Mouse (Mus musculus) neutrophil, adult 5-6 weeks (primary cell): ENCODE measurements around the gene Gm49342. TPM values are rescaled to one million over a fixed set of nuclear protein-coding genes. Genes with fewer than 3 reads are reported as not detected.
"Not testable (repeated sequence)": the region's sequence is repeated elsewhere in the genome, so short reads cannot be mapped to it uniquely, and the experiment has no call there.

ENCODE experiments used
- ATAC-seq: fragments of 151-379, 151-347 bp; 2 replicates; pipeline ENCODE4 v1.8.0; 2017; ENCODE audit warnings: mild to moderate bottlenecking, moderate TSS enrichment; ENCODE audit not compliant: insufficient number of reproducible peaks, poor library complexity, low FRiP score, severe bottlenecking; ENCODE audit errors: extremely low read depth
- total RNA-seq: library from RNA; stranded (forward); fragments of 200-1000 nt; gene quantifications from 2 replicates; pipeline ENCODE4 v1.2.3, GENCODE M21; 2017

The Gm49342 gene
- total RNA-seq = not detected in 2 replicates

DNA sequence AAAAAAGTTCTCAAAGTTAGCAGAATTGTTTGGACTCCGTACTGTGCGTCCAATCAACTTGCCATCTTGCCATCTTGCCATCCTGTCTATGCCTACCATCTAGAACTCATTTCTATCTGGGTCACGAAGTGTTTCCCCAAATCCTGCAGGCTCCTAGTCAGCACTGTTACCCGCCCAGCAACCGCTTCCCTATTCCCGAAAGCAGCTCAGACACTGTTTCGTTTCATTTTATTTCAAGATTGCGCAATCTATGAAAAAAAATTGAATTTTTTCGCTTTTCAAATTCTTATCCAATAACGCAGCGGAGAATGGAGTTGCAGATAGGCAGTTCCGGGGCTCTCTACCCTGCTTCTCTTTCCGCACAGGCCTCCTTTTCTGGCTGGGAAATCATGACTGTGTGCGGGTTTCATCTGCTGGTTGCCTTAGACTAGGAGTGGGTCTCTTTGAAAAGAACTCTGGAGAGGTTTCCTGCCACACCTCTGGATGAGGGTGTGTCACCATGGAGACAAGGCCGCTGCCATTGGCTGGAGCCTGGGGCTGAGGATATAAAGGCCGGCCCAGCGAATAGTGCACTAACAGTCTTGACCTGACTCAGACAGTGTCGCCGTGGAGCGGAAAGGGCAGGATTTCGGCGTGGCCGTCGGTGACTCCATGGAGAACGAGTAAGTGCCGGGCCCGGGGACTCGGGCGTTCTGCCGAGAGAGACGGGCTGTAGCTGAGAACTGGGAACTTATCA lies at the start of gene Gm49342:
Gm49342 (plus strand) TSS at position 586 of the 736 bp plus-strand sequence.
- peak; percentile 97 for ATAC-seq

DNA sequence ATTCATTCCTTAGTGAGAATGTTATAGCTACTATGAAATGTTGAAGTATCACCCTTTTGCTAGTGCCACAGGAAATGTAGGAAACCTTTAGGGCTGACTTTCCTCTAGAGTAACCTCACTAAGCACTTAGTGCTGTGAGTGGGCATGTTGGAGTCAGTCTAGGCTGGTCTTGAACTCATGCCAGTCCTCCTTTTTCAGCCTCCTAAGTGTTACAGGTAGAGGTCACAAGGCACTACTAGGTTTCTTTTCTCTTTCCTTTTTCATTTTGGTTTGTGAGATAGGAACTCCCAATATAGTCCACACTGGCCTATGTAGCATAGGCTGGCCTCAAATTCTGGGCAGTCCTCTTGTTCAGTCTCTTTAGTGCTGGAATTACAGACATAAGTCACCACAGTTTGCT lies 48.9 kb upstream of the Gm49342 start:
- ATAC-seq = no peak

DNA sequence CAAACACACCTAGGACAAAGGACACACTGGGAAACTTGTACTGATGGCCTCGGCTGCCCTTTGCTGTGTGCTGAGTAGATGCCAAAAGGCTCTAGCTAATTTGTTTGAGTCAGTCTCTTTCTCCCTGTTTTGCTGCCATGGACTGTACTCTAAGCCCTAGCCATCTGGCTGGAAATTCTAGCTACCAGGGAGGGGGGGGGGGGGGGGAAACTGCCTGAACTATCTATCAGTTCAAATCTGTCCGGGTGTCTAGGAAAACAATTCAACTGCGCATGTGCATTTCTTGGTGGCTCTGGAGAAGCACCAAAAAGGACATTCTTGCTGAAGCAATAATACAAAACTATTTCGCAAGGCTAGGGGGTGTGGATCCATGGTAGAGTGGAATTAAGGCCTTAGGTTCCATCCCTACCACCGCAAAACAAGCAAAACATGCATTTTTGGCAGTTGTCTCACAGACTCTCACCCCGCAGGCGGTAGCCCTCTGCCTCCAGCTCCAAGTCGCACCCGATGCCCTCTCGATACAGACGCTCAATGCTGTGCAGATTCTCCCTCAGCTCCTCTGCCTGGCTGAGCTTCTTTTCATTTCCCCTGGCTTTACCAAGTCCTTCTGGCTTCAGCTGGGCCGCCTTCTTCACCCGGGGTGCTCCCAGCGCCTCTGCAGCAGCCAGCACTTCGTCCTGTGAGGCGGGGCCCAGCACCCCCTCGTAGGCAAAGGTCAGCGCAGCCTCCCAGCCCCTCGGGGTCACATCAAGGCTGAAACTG lies 48.2 kb upstream of the Gm49342 start:
- ATAC-seq = no peak

DNA sequence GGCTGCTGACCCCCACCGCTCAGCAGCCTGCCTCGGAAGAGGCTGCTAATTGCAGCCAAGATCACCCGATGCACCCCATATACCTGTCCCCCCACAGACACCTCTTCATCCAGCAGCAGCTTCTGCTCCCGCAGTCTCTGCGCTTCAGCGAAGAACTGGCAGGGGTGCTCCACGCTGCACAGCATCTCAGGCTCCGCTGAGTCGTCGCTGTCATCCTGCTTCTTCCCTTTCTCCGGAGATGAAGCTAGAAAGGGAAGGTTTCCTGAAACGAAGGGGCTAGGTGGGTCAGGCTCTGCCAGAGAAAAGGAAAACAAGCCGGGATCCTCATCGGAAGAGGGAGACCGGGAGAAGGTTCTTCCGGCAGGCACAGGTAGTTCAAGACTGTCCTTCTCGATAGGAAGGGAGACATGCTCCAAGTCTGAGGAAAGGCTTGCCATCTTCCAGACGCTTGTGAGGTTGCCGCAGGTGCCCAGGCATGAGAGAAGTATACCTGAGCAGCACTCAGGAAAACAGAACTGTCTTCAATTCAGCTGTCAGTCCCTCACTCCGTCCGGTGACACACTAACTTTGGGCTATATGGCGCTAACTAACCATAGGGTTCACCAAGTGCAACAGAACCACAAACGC lies 47.5 kb upstream of the Gm49342 start:
- no peak for ATAC-seq

DNA sequence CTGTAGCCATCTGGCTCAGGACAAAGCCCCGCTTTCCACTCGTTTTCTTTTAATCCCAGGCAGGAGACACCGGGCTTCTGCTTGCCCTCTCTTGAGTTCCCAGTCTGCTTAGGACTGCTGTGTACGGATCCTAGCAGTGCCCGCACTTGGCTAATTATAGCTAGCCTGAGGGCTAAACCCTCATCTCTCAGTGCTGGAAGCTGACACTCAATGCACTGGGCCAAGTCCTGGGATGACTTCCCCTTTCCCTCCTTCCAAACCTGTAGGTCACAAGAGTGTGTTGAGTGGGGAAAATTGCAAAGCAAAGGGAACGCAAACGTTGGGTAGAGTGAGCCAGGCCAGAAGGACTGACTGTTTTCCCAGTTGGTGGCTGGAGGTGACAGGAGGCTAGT lies 46.9 kb upstream of the Gm49342 start, which contains the start of gene Klhl33:
Klhl33 (minus strand) TSS at position 134 of the 392 bp plus-strand sequence.
- no peak for ATAC-seq

DNA sequence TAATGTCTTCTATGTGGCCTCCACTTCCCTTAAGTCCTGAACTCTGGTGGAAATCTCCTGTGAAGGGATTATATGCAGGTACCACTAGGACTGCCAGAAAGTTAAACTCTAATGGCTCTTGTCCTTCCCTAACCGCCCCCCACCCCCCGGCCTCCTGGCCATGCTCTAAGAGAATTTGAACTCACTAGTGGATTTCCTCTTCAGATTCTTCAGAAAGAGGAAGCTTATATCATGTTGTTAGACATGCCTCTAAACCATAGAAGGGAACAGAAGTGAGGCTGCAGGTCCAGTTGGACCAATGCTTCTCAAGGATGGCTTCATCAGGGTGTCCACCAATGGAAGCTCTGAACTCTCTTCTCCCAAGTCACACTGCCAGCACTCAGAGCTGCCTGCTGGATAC lies 46.3 kb upstream of the Gm49342 start:
- peak; percentile 33; the same call in 1 of the 2 replicates for ATAC-seq

DNA sequence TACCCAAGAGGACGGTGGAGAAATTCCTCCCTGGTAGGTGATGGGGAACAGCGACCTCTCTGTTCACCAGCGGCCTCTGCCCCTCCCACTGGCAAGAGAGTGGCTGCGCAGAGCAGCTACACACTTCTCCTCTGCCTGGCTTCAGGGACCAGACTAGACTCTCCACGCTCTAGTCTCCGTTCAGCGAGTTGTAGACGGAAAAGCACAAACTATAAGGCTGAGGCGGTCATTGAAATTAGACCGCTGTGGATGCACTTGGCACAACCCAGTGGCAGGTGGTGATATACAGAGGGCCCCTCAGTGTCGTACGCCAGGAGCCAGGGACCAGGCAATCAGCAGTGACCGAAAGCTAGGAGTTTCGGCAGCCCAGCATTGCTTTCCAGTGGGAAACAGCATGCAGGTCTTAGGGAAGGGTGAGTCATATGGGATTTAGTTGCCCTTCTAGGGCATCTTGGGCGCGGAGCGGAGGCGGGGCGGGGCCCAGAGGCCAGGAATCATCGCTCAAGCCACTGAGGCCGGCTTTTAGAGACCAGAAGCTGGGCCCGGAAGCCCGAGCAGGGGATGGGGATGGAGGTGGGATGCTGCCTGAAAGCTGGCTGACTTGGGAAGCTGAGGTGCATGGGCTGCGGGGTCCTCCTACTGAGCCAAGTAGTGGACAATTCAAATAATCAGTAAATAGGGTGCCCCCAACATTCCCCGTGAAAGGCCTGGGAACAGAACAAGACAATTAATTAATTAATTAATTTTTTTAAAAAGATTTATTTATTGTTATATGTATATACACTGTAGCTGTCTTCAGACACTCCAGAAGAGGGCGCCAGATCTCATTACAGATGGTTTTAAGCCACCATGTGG lies 40.1 kb upstream of the Gm49342 start:
- ATAC-seq = 0 out of 2 replicates have a peak, but pooled peaks have one; percentile 51

DNA sequence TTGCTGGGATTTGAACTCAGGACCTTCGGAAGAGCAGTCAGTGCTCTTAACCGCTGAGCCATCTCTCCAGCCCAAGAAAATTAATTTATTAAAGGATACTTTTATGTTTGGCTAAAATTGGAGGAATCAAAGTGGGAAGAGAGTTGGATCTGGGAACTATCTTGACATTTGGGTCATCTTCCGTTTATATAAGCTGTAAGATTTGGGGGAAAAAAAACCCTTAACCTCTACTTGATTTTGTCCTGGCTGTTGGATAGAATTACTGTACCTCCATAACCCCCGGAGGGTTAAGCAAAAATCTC lies 39.5 kb upstream of the Gm49342 start:
- no peak for ATAC-seq

DNA sequence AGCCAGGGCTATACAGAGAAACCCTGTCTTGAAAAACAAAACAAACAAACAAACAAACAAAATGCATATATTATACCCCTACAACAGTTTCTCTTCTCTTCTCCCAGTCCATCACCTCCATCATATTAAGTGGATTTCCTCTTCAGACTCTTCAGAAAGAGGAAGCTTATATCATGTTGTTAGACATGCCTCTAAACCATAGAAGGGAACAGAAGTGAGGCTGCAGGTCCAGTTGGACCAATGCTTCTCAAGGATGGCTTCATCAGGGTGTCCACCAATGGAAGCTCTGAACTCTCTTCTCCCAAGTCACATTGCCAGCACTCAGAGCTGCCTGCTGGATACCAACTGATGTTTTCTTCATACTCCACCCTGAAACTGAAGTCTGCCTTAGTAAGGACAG lies 39.0 kb upstream of the Gm49342 start:
- not testable (repeated sequence) for ATAC-seq

DNA sequence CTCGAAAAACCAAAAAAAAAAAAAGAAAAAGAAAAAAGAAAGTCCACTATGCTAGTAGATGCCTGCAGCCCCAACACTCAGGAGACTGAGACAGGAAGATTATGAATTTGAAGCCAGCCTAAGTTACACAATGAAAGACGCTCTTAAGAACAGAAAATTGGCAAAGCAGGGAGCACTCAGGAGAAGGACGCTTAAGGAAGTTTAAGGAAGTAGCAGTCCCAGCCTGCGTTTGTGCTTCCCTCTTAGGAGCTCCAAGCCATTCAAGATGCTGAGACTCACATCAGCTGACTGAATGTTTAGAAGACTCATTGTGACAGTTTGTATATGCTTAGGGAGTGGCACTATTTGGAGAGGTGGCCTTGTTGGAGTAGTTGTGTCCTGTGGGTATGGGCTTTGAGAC lies 36.2 kb upstream of the Gm49342 start:
- no peak for ATAC-seq

DNA sequence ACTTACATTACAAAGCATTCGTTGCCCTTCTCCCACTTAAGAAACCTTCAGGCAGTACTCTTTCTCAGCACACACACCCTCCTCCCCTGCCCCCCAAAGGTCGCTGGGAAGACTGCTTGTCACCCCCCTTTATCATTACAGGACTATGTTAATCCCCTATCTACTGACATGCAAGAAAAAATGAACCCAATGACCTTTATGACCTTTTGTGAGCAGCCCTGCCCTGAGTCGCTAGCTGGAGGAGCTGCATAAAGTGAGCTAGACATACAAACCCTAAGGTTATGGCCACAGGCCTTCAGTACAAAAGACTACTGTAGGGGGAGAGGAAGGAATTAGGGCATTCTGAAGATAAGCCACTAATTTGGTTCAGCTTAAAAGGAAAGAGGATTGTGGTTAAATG lies 33.0 kb upstream of the Gm49342 start:
- ATAC-seq = no peak

DNA sequence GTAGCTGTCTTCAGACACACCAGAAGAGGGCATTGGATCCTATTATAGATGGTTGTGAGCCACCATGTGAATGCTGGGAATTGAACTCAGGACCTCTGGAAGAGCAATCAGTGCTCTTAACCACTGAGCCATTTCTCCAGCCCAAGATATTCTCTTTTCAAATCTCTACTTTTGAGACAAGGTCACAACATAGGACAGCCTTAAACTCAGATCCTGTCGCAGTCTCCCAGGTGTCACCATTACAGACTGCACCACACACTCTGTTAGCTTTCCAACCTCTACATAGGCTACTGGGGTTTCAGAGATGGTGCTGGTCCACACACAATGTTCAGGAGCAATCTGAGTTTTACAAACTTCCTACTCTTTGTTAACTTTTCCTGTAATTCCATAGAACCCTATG lies 20.9 kb upstream of the Gm49342 start:
- ATAC-seq = not testable (repeated sequence)

DNA sequence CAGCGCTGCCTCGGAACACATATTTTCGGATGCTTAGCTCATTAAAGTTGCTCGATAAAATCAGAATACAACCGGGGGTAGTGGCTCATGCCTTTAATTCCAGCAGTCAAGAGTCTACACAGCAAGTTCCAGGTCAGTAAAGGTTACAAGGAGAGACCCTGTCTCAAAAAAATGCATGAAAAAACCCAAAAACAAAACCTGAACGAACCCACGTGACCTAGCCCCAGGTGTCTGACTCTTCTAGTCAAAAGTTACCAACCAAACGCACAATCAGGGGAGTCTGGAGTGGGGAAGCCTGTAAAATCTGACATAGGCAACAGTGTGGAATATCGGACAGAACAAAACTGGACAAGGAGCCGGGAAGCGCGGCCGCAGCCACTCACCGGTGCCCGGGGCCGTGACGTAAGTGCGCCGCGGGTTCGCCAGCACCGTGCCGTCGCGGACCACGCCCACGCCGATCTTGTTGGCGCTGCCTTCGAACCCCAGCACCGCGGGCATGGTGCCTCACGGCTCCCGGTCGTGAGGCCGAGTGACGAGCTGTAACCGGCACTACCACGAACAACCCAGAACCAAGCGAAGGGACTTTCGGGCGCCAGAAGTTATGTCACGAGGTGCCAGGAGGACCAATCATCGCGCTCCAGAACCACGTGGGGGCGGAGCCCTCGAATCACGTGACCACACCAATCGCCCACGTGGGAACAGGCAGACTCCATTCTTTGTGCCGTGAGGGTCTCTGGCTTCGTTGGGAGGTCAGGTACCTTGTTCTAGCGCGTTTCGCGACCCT lies 19.8 kb upstream of the Gm49342 start, which contains the start of the genes Osgep and Apex1:
Osgep (minus strand) TSS at position 613 of the 784 bp plus-strand sequence.
Apex1 (plus strand) TSS at position 688 of the 784 bp plus-strand sequence.
- ATAC-seq = peak; percentile 93

DNA sequence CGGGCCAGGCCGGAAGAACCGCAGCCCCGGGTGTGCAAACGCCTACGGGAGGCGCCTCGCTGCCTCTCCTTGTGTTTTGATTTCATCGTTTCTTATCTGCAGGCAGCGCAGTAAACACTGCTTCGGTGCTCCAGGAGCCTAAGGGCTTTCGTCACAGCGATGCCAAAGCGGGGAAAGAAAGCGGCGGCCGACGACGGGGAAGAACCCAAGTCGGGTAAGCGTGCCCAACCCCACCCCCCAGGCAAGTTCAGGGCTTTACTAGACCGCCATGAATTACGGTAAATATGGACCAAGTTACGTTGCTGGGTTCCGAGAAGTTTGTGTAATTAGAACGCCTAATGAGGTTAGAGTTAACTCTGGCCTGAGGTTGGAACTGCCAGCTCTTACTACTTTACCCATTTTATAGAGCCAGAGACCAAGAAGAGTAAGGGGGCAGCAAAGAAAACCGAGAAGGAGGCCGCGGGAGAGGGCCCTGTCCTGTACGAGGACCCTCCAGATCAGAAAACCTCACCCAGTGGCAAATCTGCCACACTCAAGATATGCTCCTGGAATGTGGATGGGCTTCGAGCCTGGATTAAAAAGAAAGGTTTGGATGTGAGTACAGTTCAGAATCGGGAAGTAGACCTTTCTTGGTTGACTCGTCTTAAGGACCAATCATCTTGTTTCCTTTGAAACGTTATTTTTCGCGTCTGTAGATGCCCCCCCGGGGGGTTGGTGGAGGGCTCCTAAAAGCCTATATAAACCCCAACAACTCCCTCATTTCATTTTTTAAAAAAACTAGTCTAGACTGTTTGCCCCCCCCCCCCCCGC lies 19.0 kb upstream of the Gm49342 start:
- no peak for ATAC-seq

DNA sequence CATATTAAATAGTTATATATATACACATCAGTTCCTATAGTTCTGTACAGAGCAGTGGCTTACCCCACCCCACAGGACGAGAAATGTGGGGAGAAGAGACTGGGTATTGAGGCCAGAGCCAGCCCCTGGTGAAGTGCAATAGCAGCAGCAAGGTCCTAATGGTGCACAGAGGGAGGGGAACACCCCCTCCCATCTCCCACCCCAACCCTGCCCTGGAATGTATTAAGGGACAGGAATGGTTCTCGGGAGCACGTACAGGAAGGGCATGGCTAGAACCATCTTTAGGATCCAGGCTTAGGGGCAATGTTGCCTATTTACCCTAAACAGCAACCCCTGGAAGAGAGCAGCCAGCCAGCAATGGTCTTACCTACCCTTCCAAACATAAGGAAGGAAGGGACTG lies 17.0 kb upstream of the Gm49342 start:
- ATAC-seq = no peak

DNA sequence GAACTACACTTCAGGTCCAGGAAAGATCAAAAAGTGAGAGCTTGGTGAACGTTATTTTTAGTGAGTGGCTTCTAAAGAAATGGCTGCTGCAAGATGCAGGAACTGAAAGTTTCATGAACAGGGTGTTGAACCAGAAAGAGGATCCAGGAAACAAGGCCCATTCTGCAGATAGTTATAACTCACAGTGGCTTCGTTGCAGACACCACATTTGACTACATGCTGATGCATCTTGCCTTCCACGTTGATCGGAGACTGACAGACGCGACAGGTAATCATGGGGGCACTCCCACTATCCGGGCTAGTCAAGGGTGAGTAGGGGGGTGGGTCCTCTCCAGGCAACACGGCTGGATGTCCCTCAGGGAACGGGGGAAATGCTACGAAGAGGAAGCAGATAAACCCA lies 14.4 kb upstream of the Gm49342 start:
- no peak for ATAC-seq

DNA sequence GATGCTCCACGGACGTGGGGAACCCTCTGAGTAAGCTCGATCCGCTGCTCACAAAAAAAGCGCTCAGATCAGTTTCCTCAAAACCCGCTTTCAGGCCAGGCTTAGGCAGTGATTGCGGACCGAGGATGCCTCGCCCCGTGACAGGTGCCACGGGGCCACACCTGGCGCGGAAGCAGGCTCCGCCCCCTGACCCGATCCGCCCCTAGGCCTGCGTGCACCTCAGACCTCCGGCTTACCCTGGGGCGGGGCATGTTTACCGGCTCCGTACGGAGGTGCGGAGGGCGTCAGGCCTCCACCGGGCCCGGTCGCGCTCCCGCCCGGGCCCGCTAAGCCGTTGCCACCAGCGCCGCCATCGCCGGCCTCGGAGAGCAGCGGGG lies 14.0 kb upstream of the Gm49342 start:
- ATAC-seq = peak; percentile 33
